Mouse (Mus musculus) brain, embryonic 14.5 days (tissue): ENCODE data around the gene Rxfp2.

Experiments
- CTCF ChIP-seq: fragments of 200-500 bp; IDR thresholded peaks from 2 replicates; pipeline ENCODE4 v1.5.1; 2012; ENCODE audit warnings: inconsistent platforms, mild to moderate bottlenecking, moderate library complexity, borderline replicate concordance; ENCODE audit not compliant: insufficient read depth, insufficient read length; ENCODE audit errors: extremely low read depth
- POLR2A ChIP-seq: fragments of 200-500 bp; IDR thresholded peaks from 2 replicates; pipeline ENCODE4 v1.6.1; 2012; ENCODE audit warnings: mild to moderate bottlenecking, inconsistent platforms, borderline replicate concordance; ENCODE audit not compliant: poor library complexity, insufficient read depth, insufficient read length, severe bottlenecking; ENCODE audit errors: extremely low read depth

- TF ChIP-seq CTCF (no peak), POLR2A (no peak)
Measured at GRCm38 (mm10) chr5:149997321-149998034, 21.0 kb upstream of the Rxfp2 start.
